Mouse (Mus musculus): ENCODE measurements at regions not wholly inside any gene's neighbourhood (a gene's known extent, or its start where the extent isn't known, plus 50 kb on each side); places are given as distances from the start of the nearest gene placed in this dataset.

DNA sequence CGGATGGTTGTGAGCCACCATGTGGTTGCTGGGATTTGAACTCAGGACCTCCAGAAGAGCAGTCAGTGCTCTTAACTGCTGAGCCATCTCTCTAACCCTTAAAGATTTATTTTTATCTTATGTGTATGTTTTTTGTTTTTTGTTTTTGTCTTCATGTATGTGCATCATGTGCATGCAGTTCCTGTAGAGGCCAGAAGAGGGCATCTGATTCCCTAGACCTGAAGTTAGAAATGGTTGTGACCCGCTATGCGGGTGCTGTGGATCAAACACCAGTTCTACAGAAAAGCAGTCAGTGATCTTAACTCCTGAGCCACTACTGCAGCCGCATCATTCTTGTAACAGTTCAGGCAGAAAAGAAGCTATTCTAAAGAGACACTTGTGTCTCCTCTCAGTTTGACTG is 161.8 kb upstream of the Rybp start:
- no peak for TF ChIP-seq CTCF (IDR thresholded peaks at IDR 0.05; ENCODE audit: insufficient read depth, low read depth, low read length)
- no peak for TF ChIP-seq POLR2A (IDR thresholded peaks at IDR 0.05; ENCODE audit: insufficient read depth, low read depth, low read length)

Data from olfactory bulb, adult 2 months (tissue).